Mouse (Mus musculus) intestine, embryonic 15.5 days (tissue): ENCODE data around the gene Olfr56. TPM values are rescaled to one million over a fixed set of nuclear protein-coding genes. Genes with fewer than 3 reads are reported as not detected.
"Not testable (repeated sequence)": the region's sequence is repeated elsewhere in the genome, so short reads cannot be mapped to it uniquely, and the experiment has no call there.

ENCODE experiments used
- ATAC-seq: fragments of 200-750 bp; cut with Nextera tagmentation; 2 replicates; pipeline ENCODE4 v1.8.0; 2017; ENCODE audit warnings: moderate TSS enrichment, moderate library complexity
- H3K27ac ChIP-seq: fragments of 300-500 bp; sonication (generic); 2 replicates; pipeline ENCODE4 v1.5.1; 2015; ENCODE audit warnings: mild to moderate bottlenecking, inconsistent platforms
- H3K27me3 ChIP-seq: fragments of 300-500 bp; sonication (generic); replicated peaks from 2 replicates; pipeline ENCODE4 v1.6.1; 2015; ENCODE audit warnings: inconsistent platforms
- H3K36me3 ChIP-seq: fragments of 300-500 bp; sonication (generic); 2 replicates; pipeline ENCODE4 v1.6.1; 2015; ENCODE audit warnings: inconsistent platforms
- H3K4me1 ChIP-seq: fragments of 300-500 bp; sonication (generic); replicated peaks from 2 replicates; pipeline ENCODE4 v1.6.1; 2015; ENCODE audit warnings: inconsistent platforms
- H3K4me2 ChIP-seq: fragments of 300-500 bp; sonication (generic); replicated peaks from 2 replicates; pipeline ENCODE4 v1.6.1; 2015; ENCODE audit warnings: mild to moderate bottlenecking, inconsistent platforms
- H3K4me3 ChIP-seq: fragments of 300-500 bp; sonication (generic); replicated peaks from 2 replicates; pipeline ENCODE4 v1.5.1; 2015; ENCODE audit warnings: inconsistent platforms
- H3K9ac ChIP-seq: fragments of 300-500 bp; sonication (generic); 2 replicates; pipeline ENCODE4 v1.6.1; 2015; ENCODE audit warnings: inconsistent platforms
- H3K9me3 ChIP-seq: fragments of 300-500 bp; sonication (generic); 2 replicates; pipeline ENCODE4 v1.6.1; 2016; ENCODE audit warnings: inconsistent platforms
- WGBS: fragments of 180-500 bp; shearing (Covaris S2); methylation state at CpG from one replicate; pipeline ENCODE4 v1.1.7; 2015; 5-methylcytosine and 5-hydroxymethylcytosine counted together
- polyA plus RNA-seq: library from polyadenylated mRNA; unstranded; fragments of >200 nt; fragmentation: Nextera tagmentation; extraction: Ambion mirVana; gene quantifications from 2 replicates; pipeline ENCODE4 v1.2.1, GENCODE M21; 2015

Olfr56 gene
- polyA plus RNA-seq, 1 experiment from 2014 or later = not detected

DNA sequence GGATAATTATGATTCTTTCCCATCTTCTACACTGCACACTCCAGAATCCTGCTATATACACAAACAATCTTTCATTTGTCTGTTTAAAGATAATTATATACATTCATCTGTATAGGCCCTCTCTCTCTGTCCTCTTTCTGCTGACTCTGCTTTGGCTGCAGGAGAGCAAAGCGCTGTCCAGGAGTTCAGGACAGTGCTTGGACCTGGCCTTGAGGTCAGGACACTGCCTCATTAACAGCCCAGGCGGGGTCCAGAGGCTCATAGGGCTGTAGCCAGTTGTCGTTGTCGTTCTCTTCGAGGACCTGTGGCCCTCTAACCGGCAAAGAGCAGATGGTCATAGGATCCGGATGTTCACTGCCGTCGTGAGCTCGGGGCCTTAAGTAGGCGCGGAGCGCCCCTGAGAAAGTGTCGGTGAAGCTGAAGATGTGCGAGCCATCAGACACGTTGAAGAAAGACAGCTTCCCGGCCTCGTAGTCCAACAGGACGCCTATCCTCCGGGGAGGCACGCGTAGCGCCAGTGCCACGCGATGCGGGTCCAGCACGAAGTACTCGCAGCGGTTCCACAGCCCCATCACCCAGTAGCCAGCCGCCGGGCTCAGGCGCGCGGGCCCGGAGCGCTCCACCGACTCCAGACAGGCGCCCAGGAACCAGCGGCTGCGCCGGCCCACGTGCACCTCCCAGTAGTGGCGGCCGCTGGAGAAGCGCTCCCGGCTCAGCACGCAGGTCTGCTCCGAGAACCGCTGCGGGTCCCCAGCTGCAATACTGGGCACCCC is 190.3 kb downstream of the Olfr56 start:
- no peaks in the 10 kb centered on the region for H3K9me3 ChIP-seq
- H3K36me3 ChIP-seq = no peaks in the 10 kb centered on the region
- 5% methylated on average over 50 of the region's 50 CpGs for WGBS
- peaks cover 9% of the 10 kb centered on the region; the same call in 1 of the 2 replicates for H3K27me3 ChIP-seq
- H3K4me2 ChIP-seq = peak overlapping the region; percentile 86
- H3K9ac ChIP-seq = peak overlapping the region; percentile 21; the same call in 1 of the 2 replicates
- H3K4me1 ChIP-seq = peaks cover 2% of the 10 kb centered on the region; the same call in 1 of the 2 replicates
- no peak overlapping the region for H3K27ac ChIP-seq
- peak overlapping the region; percentile 33 for H3K4me3 ChIP-seq
- ATAC-seq = peak; percentile 77

DNA sequence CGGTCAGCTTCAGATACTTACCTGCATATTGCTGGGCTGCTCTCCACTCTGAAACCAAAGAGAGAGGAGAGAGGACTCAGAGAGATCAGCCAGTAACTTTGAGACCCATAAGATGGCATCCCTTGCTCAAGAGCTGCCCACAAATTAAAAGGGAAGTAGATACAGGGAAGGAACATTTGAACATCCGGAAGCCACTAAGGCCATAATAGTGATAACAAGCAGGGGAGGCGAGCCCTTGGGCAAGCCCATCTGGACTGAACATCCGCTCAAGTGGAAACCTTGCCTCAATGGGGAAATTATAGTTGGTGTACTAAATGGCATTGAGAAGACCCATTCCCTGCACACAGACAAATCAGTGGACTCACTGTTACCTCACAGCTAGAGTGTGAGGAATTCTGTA is 191.9 kb downstream of the Olfr56 start:
- Histone ChIP-seq H3K4me1 (peaks cover 2% of the 10 kb centered on the region; the same call in 1 of the 2 replicates), H3K27me3 (peaks cover 9% of the 10 kb centered on the region; the same call in 1 of the 2 replicates), H3K4me3 (no peak overlapping the region), H3K9ac (no peak overlapping the region), H3K4me2 (no peak overlapping the region), H3K9me3 (no peaks in the 10 kb centered on the region), H3K27ac (no peak overlapping the region), H3K36me3 (no peaks in the 10 kb centered on the region)
- 92% methylated on average over 4 of the region's 4 CpGs for WGBS
- ATAC-seq = no peak

DNA sequence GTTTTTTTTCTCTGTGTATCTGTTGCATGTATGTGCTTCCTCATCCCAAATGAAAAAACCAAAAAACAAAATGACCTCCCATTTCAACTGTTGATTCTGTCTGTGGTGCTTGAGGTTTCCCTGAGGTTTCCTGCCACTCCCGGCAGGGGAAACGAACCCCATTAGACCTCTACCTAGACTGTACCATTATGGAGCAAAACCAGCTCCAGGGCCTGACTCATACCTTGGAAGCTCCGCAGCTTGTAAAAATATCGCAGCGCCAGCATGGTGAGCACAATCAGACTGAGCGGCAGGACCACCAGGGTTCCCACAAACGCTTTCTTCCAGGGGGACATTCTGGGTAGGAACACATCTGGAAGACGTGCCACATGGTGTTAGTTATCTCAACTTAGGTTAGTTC is 196.7 kb downstream of the Olfr56 start:
- no peaks in the 10 kb centered on the region for H3K27me3 ChIP-seq
- H3K4me3 ChIP-seq = no peak overlapping the region
- H3K4me2 ChIP-seq = no peak overlapping the region
- no peak overlapping the region for H3K9ac ChIP-seq
- WGBS = 84% methylated on average over 8 of the region's 8 CpGs
- no peaks in the 10 kb centered on the region; the same call in 1 of the 2 replicates for H3K9me3 ChIP-seq
- no peaks in the 10 kb centered on the region for H3K4me1 ChIP-seq
- H3K27ac ChIP-seq = no peak overlapping the region
- no peak for ATAC-seq
- H3K36me3 ChIP-seq = no peaks in the 10 kb centered on the region

DNA sequence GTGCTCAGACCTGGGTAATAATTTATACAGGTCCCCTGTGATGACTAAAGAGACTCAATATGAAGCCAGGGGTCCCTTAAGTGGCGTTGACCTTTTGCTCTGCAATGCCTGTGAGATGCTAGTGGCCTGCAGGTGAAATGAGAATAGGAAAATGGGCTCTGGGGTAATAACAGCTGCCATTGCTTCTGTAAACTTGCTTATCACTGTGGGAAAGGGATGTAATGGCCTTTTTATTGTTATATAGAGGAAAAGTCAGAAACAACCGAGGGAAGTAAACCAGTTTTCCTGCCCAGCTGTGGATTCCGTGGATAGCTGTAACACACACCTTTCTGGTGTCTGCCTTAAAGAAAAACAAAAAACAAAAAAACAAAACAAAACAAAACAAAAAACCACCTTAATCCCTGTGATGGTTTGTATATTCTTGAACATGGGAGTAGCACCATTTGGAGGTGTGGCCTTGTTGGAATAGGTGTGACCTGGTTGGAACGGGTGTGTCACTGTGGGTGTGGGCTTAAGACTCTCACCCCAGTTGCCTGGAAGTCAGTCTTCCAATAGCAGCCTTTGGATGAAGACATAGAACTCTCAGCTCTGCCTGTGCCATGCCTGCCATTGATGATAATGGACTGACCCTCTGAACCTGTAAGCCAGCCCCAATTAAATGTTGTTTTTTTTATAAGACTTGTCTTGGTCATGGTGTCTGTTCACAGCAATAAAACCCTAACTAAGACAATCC is 197.5 kb downstream of the Olfr56 start:
- H3K27me3 ChIP-seq, H3K4me2 ChIP-seq, H3K4me3 ChIP-seq, H3K9ac ChIP-seq, H3K36me3 ChIP-seq, H3K27ac ChIP-seq, H3K9me3 ChIP-seq, H3K4me1 ChIP-seq: not testable (repeated sequence)
- 43% methylated on average over 4 of the region's 4 CpGs for WGBS
- ATAC-seq = peak; percentile 83

- Histone ChIP-seq H3K4me1 (no peaks in the 10 kb centered on the region), H3K27ac (no peak overlapping the region), H3K36me3 (no peaks in the 10 kb centered on the region), H3K9me3 (no peaks in the 10 kb centered on the region), H3K27me3 (no peaks in the 10 kb centered on the region), H3K9ac (no peak overlapping the region), H3K4me2 (no peak overlapping the region), H3K4me3 (no peak overlapping the region)
- WGBS = 59% methylated on average over 1 of the region's 1 CpGs
- ATAC-seq = no peak
Observed at GRCm38 (mm10) chr11:49183172-49183571, 204.5 kb downstream of the Olfr56 start.

Other genes starting within 250 kb of the Olfr56 start
- 815 and 831 TPM in 2 replicates for gene Rack1, start 178.6 kb upstream of the Olfr56 start, polyA plus RNA-seq
- 4.1 and 6.4 TPM in 2 replicates for gene Trim41, start 161.5 kb upstream of the Olfr56 start, polyA plus RNA-seq
- gene Trim7, start 152.7 kb upstream of the Olfr56 start, polyA plus RNA-seq = 1.1 and 2.7 TPM in 2 replicates
- gene Gm12184, start 152.2 kb upstream of the Olfr56 start, polyA plus RNA-seq = 3.7 and 5.4 TPM in 2 replicates
- gene Irgm1, start 107.2 kb upstream of the Olfr56 start, polyA plus RNA-seq = 16.0 and 16.4 TPM in 2 replicates
- 0.23 and 0.30 TPM in 2 replicates for gene Gm5431, start 76.7 kb upstream of the Olfr56 start, polyA plus RNA-seq
- 4.5 and 5.0 TPM in 2 replicates for gene Psme2b, start 32.7 kb upstream of the Olfr56 start, polyA plus RNA-seq
- 0.67 and 1.0 TPM in 2 replicates for gene 9930111J21Rik1, start 509 bp downstream of the Olfr56 start, polyA plus RNA-seq
- not detected in 2 replicates for gene Gm12185, start 13.3 kb downstream of the Olfr56 start, polyA plus RNA-seq
- 1.8 and 2.2 TPM in 2 replicates for gene Tgtp1, start 15.3 kb downstream of the Olfr56 start, polyA plus RNA-seq
- 0.76 and 1.1 TPM in 2 replicates for gene 9930111J21Rik2, start 72.4 kb downstream of the Olfr56 start, polyA plus RNA-seq
- 0.56 and 0.88 TPM in 2 replicates for gene Tgtp2, start 85.3 kb downstream of the Olfr56 start, polyA plus RNA-seq
- gene Ifi47, start 97.7 kb downstream of the Olfr56 start, polyA plus RNA-seq = 3.1 and 3.2 TPM in 2 replicates
- not detected in 2 replicates for gene Olfr1396, start 136.0 kb downstream of the Olfr56 start, polyA plus RNA-seq
- gene Olfr1395, start 163.4 kb downstream of the Olfr56 start, polyA plus RNA-seq = not detected in 2 replicates
- not detected in 2 replicates for gene Olfr1394, start 175.5 kb downstream of the Olfr56 start, polyA plus RNA-seq
- 1.7 and 2.2 TPM in 2 replicates for gene Btnl9, start 208.3 kb downstream of the Olfr56 start, polyA plus RNA-seq
- gene Zfp62, start 224.4 kb downstream of the Olfr56 start, polyA plus RNA-seq = 24.4 and 28.6 TPM in 2 replicates